Mouse (Mus musculus): ENCODE measurements around the gene Olfr1155. TPM values are rescaled to one million over a fixed set of nuclear protein-coding genes. Genes with fewer than 3 reads are reported as not detected.

Gene Olfr1155
- total RNA-seq (2012; rRNA removed) (not detected in 2 replicates), polyA plus RNA-seq (2012; ENCODE audit: insufficient read depth in 1 of 2, insufficient read length in 2 of 2, low read depth in 1 of 2, low replicate concordance in 2 of 2, missing spikeins in 1 of 2) (not detected)

GRCm38 (mm10) chr2:87945037-87945436, at the start of gene Olfr1155:
Gene Olfr1155 (minus strand): TSS chr2:87945137.
- Histone ChIP-seq H3K79me2 (ENCODE audit: control insufficient read depth, insufficient read depth, low read length, poor library complexity) (no peaks in the 10 kb centered on the region), H3K27me3 (ENCODE audit: control insufficient read depth in 1 of 2, insufficient read depth in 2 of 2, low read length in 2 of 2) (no peaks in the 10 kb centered on the region), H3K9me3 (replicated peaks; ENCODE audit: insufficient read depth, low read length) (no peaks in the 10 kb centered on the region), H3K4me3 (ENCODE audit: control insufficient read depth in 1 of 2, insufficient read depth in 1 of 2, low read depth in 2 of 2, low read length in 2 of 2) (no peak within 1 kb of the TSS), H3K27ac (ENCODE audit: control insufficient read depth, low read depth, low read length) (no peak within 1 kb of the TSS), H3K36me3 (ENCODE audit: control insufficient read depth in 1 of 2, insufficient read depth in 2 of 2, low read length in 2 of 2) (no peaks in the 10 kb centered on the region), H3K4me1 (ENCODE audit: control insufficient read depth in 1 of 2, insufficient read depth in 2 of 2, low read length in 2 of 2) (no peaks in the 10 kb centered on the region), H3K9ac (ENCODE audit: control insufficient read depth, low read depth, low read length, poor library complexity, severe bottlenecking) (no peak within 1 kb of the TSS)
- no peak for TF ChIP-seq MAFK (IDR thresholded peaks at IDR 0.05; ENCODE audit: borderline replicate concordance, low read depth, low read length)
- TF ChIP-seq MYC (IDR thresholded peaks at IDR 0.05; ENCODE audit: low read depth, low read length): no peak
- no peak for TF ChIP-seq BHLHE40 (IDR thresholded peaks at IDR 0.05; ENCODE audit: borderline replicate concordance, low read depth, low read length)
- TF ChIP-seq MXI1 (IDR thresholded peaks at IDR 0.05; ENCODE audit: low read depth, low read length): no peak
- no peak for TF ChIP-seq NELFE (IDR thresholded peaks at IDR 0.05; ENCODE audit: low read depth, low read length)
- no peak for TF ChIP-seq ELF1 (IDR thresholded peaks at IDR 0.05; ENCODE audit: low read depth, low read length)
- no peak for TF ChIP-seq GATA1 (IDR thresholded peaks at IDR 0.05; ENCODE audit: low read depth, low read length)
- TF ChIP-seq POLR2A (IDR thresholded peaks at IDR 0.05; ENCODE audit: control insufficient read depth in 1 of 2, insufficient read depth in 1 of 2, low read depth in 1 of 2, low read length in 2 of 2, poor library complexity in 1 of 2): no peak
- no peak for TF ChIP-seq CHD2 (IDR thresholded peaks at IDR 0.05; ENCODE audit: low read length)
- TF ChIP-seq SIN3A (IDR thresholded peaks at IDR 0.05; ENCODE audit: low read length): no peak
- DNase-seq (ENCODE audit: low read depth, low spot score): no peak

GRCm38 (mm10) chr2:87989813-87990212, 44.9 kb upstream of the Olfr1155 start, which contains the start of gene Olfr1158:
Gene Olfr1158 (plus strand): TSS chr2:87990113.
- Histone ChIP-seq H3K27me3 (ENCODE audit: control insufficient read depth in 1 of 2, insufficient read depth in 2 of 2, low read length in 2 of 2) (no peaks in the 10 kb centered on the region), H3K79me2 (ENCODE audit: control insufficient read depth, insufficient read depth, low read length, poor library complexity) (no peaks in the 10 kb centered on the region), H3K4me1 (ENCODE audit: control insufficient read depth in 1 of 2, insufficient read depth in 2 of 2, low read length in 2 of 2) (no peaks in the 10 kb centered on the region), H3K27ac (ENCODE audit: control insufficient read depth, low read depth, low read length) (no peak within 1 kb of the TSS), H3K9me3 (replicated peaks; ENCODE audit: insufficient read depth, low read length) (no peaks in the 10 kb centered on the region), H3K36me3 (ENCODE audit: control insufficient read depth in 1 of 2, insufficient read depth in 2 of 2, low read length in 2 of 2) (no peaks in the 10 kb centered on the region), H3K4me3 (ENCODE audit: control insufficient read depth in 1 of 2, insufficient read depth in 1 of 2, low read depth in 2 of 2, low read length in 2 of 2) (no peak within 1 kb of the TSS), H3K9ac (ENCODE audit: control insufficient read depth, low read depth, low read length, poor library complexity, severe bottlenecking) (no peak within 1 kb of the TSS)
- no peak for DNase-seq (ENCODE audit: low read depth, low spot score)
- TF ChIP-seq POLR2AphosphoS2 (IDR thresholded peaks at IDR 0.05; ENCODE audit: low read length): no peak
- TF ChIP-seq JUND (IDR thresholded peaks at IDR 0.05; ENCODE audit: low read depth, low read length): no peak
- no peak for TF ChIP-seq RAD21 (IDR thresholded peaks at IDR 0.05; ENCODE audit: low read depth, low read length)
- TF ChIP-seq KAT2A (conservative IDR thresholded peaks at IDR 0.05; ENCODE audit: low read depth, low read length): no peak
- no peak for TF ChIP-seq MAX (IDR thresholded peaks at IDR 0.05; ENCODE audit: low read length)
- no peak for TF ChIP-seq CHD2 (IDR thresholded peaks at IDR 0.05; ENCODE audit: low read length)
- TF ChIP-seq BHLHE40 (IDR thresholded peaks at IDR 0.05; ENCODE audit: borderline replicate concordance, low read depth, low read length): no peak
- no peak for TF ChIP-seq SMC3 (IDR thresholded peaks at IDR 0.05; ENCODE audit: low read depth, low read length)
- no peak for TF ChIP-seq MEF2A (IDR thresholded peaks at IDR 0.05; ENCODE audit: extremely low read depth, insufficient replicate concordance, low read depth, low read length, poor library complexity, severe bottlenecking)
- no peak for TF ChIP-seq NRF1 (IDR thresholded peaks at IDR 0.05; ENCODE audit: insufficient read depth, low read depth, low read length, poor library complexity, severe bottlenecking)
- no peak for TF ChIP-seq ETS1 (IDR thresholded peaks at IDR 0.05; ENCODE audit: low read depth, low read length)
- no peak for TF ChIP-seq MAFK (IDR thresholded peaks at IDR 0.05; ENCODE audit: borderline replicate concordance, low read depth, low read length)
- TF ChIP-seq ZMIZ1 (IDR thresholded peaks at IDR 0.05; ENCODE audit: low read depth, low read length): no peak
- no peak for TF ChIP-seq EP300 (IDR thresholded peaks at IDR 0.05; ENCODE audit: low read depth in 1 of 2, low read length in 2 of 2)
- TF ChIP-seq MAZ (IDR thresholded peaks at IDR 0.05; ENCODE audit: low read depth, low read length): no peak
